Mouse (Mus musculus) olfactory bulb, adult 2 months (tissue): ENCODE measurements around the gene Pxn.

Experiments
- CTCF ChIP-seq: fragments of 200-500 bp; IDR thresholded peaks from 2 replicates; pipeline ENCODE4 v1.5.1; 2012; ENCODE audit warnings: low read depth, mild to moderate bottlenecking, low read length, moderate library complexity; ENCODE audit not compliant: insufficient read depth
- POLR2A ChIP-seq: fragments of 200-500 bp; IDR thresholded peaks from 2 replicates; pipeline ENCODE4 v1.6.1; 2012; ENCODE audit warnings: mild to moderate bottlenecking, low read depth, low read length, moderate library complexity; ENCODE audit not compliant: insufficient read depth

DNA sequence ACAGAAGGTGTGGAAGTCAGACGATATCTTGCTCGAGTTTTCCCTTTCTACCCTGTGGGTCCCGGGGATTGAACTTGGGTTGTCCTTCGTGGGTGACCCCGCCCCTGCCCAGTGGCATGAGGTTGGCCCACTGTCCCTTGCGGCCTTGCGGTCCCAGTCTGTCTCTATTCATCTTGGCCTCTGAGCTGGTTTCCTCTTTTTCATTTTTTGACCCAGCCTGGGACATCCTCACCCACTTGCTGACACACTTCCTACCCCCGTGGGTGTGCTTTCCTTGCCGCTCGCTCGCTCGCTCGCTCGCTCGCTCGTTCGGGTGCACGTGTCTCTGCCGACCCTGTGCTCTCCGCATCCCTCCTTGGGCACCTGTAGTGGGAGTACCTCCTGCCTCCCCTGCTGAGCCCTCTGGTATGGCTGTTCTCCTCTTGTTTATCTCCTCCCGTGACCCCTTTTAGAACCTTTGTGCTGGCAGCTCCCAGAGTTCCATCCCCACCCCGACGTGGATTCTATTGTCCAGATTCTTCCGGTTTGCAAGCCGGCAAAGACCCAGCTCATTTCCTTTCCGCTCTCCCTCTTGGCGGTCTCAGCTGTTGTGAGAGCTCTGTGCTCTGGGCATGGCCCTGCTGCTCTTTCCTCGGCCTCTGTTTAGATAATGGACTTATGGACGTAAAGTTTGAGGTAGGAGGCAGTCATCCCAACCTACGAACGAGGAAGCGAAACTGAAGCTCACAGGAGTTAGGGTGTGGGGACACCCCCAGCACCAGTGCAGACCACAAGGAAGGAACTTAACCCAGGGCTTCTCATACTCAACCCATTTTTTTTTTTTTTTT, 9.8 kb downstream of the Pxn start:
- TF ChIP-seq CTCF (no peak), POLR2A (no peak)
